Mouse (Mus musculus) kidney, postnatal 36 days (tissue): ENCODE data around the gene Arfrp1.

ENCODE experiments used
- DNase-seq, 2 experiments: peaks; one replicate each; pipeline ENCODE4 v3.0.0; 2021 to 2022; ENCODE audit warnings: mixed read lengths in 2 of 2

Gene Arfrp1

GRCm38 (mm10) chr2:181375787-181376186 lies 10.6 kb upstream of the Arfrp1 start:
- no peak for DNase-seq

GRCm38 (mm10) chr2:181370001-181370400 lies 4.8 kb upstream of the Arfrp1 start:
- DNase-seq = no peak

- DNase-seq = no peak
Measured at GRCm38 (mm10) chr2:181365655-181366075, 461 bp upstream of the Arfrp1 start.

- DNase-seq = no peak
Measured at GRCm38 (mm10) chr2:181364487-181364859, 731 bp downstream of the Arfrp1 start.

GRCm38 (mm10) chr2:181363946-181364345 lies 1.3 kb downstream of the Arfrp1 start:
- no peak for DNase-seq

- DNase-seq = no peak
Measured at GRCm38 (mm10) chr2:181356780-181357179, 8.4 kb downstream of the Arfrp1 start.

GRCm38 (mm10) chr2:181342766-181343165 lies 22.4 kb downstream of the Arfrp1 start:
- DNase-seq = no peak

GRCm38 (mm10) chr2:181340426-181340825 lies 24.8 kb downstream of the Arfrp1 start:
- no peak for DNase-seq

GRCm38 (mm10) chr2:181334023-181334422 lies 31.2 kb downstream of the Arfrp1 start:
- peak; percentile 72 to 88 for DNase-seq

- no peak for DNase-seq
Measured at GRCm38 (mm10) chr2:181332542-181332941, 32.7 kb downstream of the Arfrp1 start.

GRCm38 (mm10) chr2:181326098-181326497 lies 39.1 kb downstream of the Arfrp1 start:
- no peak for DNase-seq

- DNase-seq = no peak
Measured at GRCm38 (mm10) chr2:181322136-181322535, 43.1 kb downstream of the Arfrp1 start.

- no peak for DNase-seq
Measured at GRCm38 (mm10) chr2:181320103-181320499, 45.1 kb downstream of the Arfrp1 start.

- peak; percentile 78 to 89 for DNase-seq
Measured at GRCm38 (mm10) chr2:181319248-181320102, 45.7 kb downstream of the Arfrp1 start, which contains the start of gene Rtel1. Gene Rtel1, plus strand, starts transcription at chr2:181319739.

GRCm38 (mm10) chr2:181314080-181314810 lies 51.0 kb downstream of the Arfrp1 start, which contains the start of gene Stmn3:
Gene Stmn3, minus strand, starts transcription at chr2:181314500.
- peak; percentile 28 to 75 for DNase-seq

- peak in 1 of 2 experiments; percentile 9 for DNase-seq
Measured at GRCm38 (mm10) chr2:181313344-181314079, 51.7 kb downstream of the Arfrp1 start.

- DNase-seq = no peak
Measured at GRCm38 (mm10) chr2:181313006-181313343, 52.2 kb downstream of the Arfrp1 start.

GRCm38 (mm10) chr2:181312435-181312834 lies 52.8 kb downstream of the Arfrp1 start:
- DNase-seq = no peak
